Mouse (Mus musculus): ENCODE results near the gene Nxf1.
"Not testable (repeated sequence)": the region's sequence is repeated elsewhere in the genome, so short reads cannot be mapped to it uniquely, and the experiment has no call there.

Gene Nxf1

DNA sequence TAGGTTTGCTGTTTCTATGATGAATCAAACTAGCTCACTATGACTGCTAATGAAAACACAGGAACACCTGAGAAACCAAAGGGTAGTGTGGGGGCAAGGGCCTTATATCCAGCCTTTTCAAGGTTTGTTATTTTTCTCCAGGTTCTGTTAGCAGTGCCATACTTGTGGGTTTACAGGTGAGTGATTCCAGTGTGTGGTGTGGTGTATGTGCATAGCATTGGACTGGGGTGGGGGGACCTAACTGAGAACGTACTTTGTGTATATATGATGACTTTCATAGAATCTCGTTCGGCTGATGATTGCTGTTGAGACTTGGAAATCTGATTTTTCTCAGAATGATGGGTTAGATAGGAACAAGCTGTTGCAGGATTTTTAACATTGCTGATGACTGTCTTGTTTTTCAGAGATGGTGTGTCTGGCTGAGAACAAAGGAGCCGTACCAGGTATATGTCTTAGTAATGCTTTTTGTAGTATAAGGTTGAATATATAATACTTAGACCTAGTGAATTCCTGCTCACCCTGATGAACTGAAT, 31.7 kb upstream of the Nxf1 start:
- no peak for DNase-seq

GRCm38 (mm10) chr19:8726609-8727390, 30.1 kb upstream of the Nxf1 start:
- DNase-seq: no peak

GRCm38 (mm10) chr19:8727495-8728114, 29.3 kb upstream of the Nxf1 start:
- DNase-seq: no peak

DNA sequence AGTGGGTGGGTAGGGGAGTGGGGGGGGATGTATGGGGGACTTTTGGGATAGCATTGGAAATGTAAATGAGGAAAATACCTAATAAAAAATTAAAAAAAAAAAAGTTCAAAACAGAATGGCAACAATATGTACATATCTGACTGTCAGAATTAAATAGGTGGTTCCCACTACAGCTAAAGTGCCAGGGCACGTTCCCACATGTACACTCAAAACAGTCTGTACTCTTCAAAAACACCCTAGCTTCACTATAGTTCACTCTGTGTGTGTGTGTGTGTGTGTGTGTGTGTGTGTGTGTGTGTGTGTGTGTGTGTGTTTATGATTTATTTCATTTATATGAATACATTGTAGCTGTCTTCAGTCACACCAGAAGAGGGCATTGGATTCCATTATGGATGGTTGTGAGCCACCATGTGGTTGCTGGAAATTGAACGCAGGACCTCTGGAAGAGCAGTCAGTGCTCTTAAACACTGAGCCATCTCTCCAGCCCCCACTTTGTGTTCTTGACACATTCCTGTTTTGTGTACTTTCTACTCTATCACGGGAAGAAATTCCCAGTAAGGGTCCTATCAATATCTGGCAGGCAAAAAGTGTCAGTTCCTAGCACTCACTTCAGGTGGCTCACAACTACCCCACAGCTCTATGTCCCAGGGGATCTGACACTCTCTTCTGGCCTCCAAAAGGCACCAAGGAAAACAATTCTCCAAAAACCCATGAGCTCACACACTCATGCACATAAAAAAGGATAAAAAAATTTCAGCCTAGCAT, 28.4 kb upstream of the Nxf1 start:
- not testable (repeated sequence) for DNase-seq

- no peak for DNase-seq
Observed at GRCm38 (mm10) chr19:8734334-8734733, 22.5 kb upstream of the Nxf1 start.

DNA sequence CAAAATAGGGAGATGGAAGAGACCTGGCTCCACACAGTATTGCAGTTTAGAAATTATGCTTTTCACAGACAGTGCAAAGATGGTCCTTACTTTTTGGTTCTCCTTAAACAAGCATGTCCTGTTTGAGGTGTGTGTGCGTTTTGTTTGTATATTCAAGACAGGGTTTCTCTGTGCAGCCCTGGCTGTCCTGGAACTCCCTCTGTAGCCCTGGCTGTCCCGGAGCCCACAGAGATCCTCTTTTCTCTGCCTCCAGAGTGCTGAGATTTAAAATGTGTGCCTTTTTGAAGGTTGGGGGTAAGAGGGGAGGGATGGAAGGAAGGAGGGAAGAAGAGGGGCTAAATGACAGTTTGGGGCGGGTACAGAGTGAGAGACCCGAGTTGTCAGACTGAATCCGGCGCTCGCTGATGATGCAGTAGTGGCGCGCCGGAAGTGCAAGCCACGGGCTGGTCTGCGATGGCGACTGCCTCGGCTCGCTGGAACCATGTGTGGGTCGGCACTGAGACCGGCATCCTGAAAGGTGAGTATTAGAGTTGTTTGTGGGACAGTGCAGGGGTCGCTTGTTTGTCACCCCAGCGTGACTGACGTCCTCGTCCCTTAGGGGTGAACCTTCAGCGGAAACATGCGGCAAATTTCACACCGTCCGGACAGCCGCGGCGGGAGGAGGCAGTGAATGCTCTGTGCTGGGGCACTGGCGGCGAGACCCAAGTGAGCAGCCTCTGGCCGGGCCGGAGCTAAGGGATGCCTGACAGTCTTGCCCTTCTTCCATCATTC, 21.3 kb upstream of the Nxf1 start, which contains the start of gene Wdr74:
Gene Wdr74 (plus strand): TSS at position 439 of the 771 bp plus-strand sequence.
- DNase-seq: peak; percentile 96 to 97

GRCm38 (mm10) chr19:8736160-8736467, 20.8 kb upstream of the Nxf1 start:
- DNase-seq: no peak

DNA sequence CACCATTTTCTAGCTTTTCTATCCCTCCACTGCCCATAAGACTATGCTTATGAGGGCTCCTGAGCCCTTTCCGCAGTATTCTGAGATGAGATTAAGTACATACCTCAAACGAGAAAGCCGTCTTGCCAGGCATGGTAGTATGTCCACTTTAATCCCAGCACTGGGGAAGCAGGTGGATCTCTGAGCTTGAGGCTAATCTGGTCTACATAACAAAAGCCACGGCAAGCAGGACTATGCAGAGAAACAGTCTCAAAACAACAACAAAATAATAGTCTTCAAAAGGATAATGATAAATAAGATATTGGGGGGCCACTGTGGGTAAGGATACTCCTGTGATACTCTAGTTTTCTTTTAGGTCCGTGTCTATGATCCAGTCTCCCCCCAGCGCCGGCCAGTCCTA, 18.0 kb upstream of the Nxf1 start:
- DNase-seq: no peak

- no peak for DNase-seq
Observed at GRCm38 (mm10) chr19:8739646-8740045, 17.2 kb upstream of the Nxf1 start.

GRCm38 (mm10) chr19:8740603-8741002, 16.3 kb upstream of the Nxf1 start, which contains the start of gene 1700092M07Rik:
Gene 1700092M07Rik, plus strand, starts transcription at chr19:8740718.
- no peak for DNase-seq

DNA sequence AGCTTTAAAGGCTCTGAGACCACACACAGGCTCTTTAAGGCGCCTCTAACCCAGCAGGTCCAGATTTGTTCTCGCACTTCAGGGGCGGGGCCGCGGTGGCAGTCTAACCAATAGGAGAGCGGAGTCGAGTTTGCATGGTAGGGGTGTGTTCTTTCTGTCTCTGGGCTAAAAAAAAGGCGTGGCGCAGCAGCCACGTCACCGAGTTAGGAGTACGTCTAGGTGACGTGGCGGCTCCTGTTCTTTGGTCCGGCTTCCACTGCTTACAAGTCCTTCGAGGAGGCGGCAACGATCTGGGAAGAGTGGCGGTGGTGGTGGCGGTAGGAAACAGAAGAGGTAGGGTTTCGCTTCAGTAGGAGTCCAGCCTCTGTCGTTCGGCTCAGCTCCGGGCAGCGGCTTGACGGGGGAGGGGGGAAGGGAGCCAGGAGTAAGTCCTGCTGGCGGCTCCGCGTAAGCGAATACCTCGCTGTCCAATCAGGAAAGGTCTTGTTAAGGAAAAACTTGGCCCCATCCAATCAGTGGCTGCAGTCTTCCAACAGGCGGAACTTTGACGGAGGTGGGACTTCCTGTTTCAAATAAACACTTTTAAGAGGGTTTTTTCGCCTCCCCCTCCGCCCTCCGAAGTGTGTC, 15.5 kb upstream of the Nxf1 start, which contains the start of gene Stx5a:
Gene Stx5a (plus strand): TSS at position 171 of the 627 bp plus-strand sequence.
- peak; percentile 96 to 98 for DNase-seq

DNA sequence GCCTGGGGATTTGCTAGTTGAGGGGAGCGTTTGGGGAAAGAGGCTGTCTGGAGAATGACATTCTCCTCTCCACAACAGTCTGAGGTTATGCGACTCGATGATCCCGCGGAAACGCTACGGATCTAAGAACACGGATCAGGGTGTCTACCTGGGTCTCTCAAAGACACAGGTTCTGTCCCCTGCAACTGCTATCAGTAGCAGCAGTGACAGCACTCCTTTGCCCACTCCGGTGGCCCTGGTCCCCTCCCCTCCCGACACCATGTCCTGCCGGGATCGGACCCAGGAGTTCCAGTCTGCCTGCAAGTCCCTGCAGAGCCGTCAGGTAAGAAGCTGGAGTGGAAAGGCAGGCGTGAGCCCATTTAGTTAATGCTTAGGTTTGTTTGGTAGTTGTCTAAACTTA, 14.7 kb upstream of the Nxf1 start:
- DNase-seq: peak in 1 of 2 experiments; percentile 22

GRCm38 (mm10) chr19:8745382-8745781, 11.5 kb upstream of the Nxf1 start:
- no peak for DNase-seq

- DNase-seq: no peak
Observed at GRCm38 (mm10) chr19:8747368-8747767, 9.5 kb upstream of the Nxf1 start.

- DNase-seq: no peak
Observed at GRCm38 (mm10) chr19:8755652-8756051, 1.2 kb upstream of the Nxf1 start.

DNA sequence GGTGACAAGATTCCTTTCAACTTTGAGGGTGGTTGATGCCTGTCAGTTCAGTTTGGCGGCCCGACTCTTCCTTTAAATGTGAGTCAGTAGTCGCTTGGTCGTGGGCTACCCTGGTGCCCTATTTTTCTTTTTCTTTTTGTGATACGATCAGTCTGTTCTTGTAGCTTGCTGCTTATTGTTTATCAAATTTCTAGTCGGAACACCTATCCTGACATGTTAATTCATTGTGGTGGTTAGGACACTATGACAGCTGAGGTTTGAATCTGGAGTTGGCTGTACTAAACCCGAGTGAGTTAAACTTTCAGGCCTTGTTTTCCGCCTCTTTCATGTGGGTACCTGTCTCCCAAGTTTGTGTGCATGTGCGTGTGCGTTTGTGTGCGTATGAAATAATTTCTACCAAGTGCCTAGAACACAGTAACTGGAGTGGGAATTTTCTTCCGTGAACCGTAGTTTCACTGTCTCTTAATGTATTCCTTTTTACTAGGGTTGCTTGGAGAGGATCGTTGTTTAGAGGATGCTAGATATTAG, 662 bp downstream of the Nxf1 start:
- DNase-seq: no peak

- DNase-seq: no peak
Observed at GRCm38 (mm10) chr19:8758899-8759298, 2.0 kb downstream of the Nxf1 start.

- no peak for DNase-seq
Observed at GRCm38 (mm10) chr19:8760757-8761156, 3.9 kb downstream of the Nxf1 start.

- no peak for DNase-seq
Observed at GRCm38 (mm10) chr19:8763276-8763675, 6.4 kb downstream of the Nxf1 start.

DNA sequence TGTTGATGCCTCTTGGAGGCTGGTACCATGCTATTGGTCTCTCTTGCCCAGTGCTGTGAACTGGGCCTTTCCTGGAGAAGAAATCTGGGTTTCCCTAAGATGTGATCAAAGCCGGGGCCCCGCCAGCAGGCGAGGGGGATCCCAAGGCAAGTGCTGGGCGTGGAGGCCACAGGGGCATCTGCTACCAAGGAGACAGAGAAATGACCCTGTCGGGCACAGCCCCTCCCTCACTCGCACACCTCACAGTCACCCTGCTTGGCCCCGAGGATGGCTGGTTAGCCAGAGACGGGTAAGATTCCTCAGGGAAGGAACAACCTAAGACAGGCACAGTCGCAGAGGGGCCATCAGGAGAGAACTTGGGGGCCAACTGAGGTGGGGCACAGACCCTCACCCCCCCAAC, 8.7 kb downstream of the Nxf1 start:
- DNase-seq: no peak

DNA sequence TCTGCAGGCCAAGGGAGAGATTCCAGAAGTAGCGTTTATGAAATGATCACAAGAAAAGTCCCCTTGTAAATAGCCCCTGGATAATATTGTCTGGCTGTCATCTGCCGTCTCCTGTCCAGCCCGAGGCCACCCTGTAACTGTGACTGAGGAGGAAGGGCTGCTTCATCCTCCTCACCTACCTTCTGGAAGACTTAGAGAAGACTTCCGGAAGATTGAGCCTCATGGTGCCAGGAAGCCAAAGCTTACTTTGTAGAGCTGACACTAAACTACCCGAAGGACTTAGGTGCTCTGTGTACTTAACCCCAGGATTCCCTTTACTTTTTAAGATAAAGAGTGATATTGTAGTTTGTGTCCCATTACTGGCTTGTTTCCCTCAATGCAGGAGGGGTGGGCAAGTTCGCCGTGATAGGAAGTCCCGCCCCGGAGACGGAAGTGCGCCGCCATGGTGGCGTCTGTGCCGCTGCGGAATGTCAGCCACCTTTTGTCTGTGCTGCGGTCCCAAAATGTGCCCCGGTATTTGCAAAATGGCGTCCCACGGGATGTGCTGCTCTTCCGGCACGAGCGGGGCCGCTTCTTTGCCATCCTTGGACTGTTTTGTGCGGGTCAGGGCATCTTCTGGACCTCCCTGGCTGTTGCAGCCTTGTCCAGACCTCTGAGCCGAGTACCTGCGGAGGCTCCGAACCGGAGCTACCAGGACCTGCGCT, 13.8 kb downstream of the Nxf1 start, which contains the start of gene Tmem223:
Gene Tmem223 (plus strand): TSS at position 430 of the 704 bp plus-strand sequence.
- peak; percentile 88 to 92 for DNase-seq
